Comparison of ENCODE assay signal across 8 mouse cellular contexts in genomic region chr8:46551615-46552440, GRCm38 (mm10). TPM values are rescaled to one million over a fixed set of nuclear protein-coding genes. Genes with fewer than 3 reads are reported as not detected.
DNase-seq lines count a peak whose midpoint lies in the region; ATAC-seq and TF ChIP-seq lines count a peak whose summit lies in the region.

Cenpu (plus strand) TSS chr8:46552028.

- H3K36me3 ChIP-seq in G1E (replicated peaks), result peaks cover 36% of the 10 kb centered on the region
- no peaks in the 10 kb centered on the region for H3K36me3 ChIP-seq in forebrain, embryonic 16.5 days (ENCODE audit: control insufficient read depth, insufficient read depth)
- H3K36me3 ChIP-seq in lung, embryonic 14.5 days (ENCODE audit: insufficient read depth), result peaks cover 13% of the 10 kb centered on the region
- no peaks in the 10 kb centered on the region for H3K36me3 ChIP-seq in thymus, adult 2 months (ENCODE audit: control insufficient read depth, insufficient read depth, low read length)

- no peak for TF ChIP-seq CTCF in G1E (IDR thresholded peaks at IDR 0.05; ENCODE audit: low read depth, low read length)
- no peak for TF ChIP-seq CTCF in layer of hippocampus, adult 2 months (conservative IDR thresholded peaks at IDR 0.05)
- no peak for TF ChIP-seq CTCF in lung, embryonic 14.5 days (IDR thresholded peaks at IDR 0.05; ENCODE audit: low read depth)
- TF ChIP-seq CTCF in olfactory bulb, adult 2 months (IDR thresholded peaks at IDR 0.05; ENCODE audit: insufficient read depth, low read depth, low read length), result no peak
- TF ChIP-seq CTCF in thymus, adult 2 months (IDR thresholded peaks at IDR 0.05; ENCODE audit: borderline replicate concordance, control insufficient read depth, extremely low read depth, insufficient read depth, low read length, poor library complexity), result 0 out of 2 replicates have a peak, but pooled peaks have one; percentile 51

- DNase-seq in G1E (ENCODE audit: low spot score), result peak; percentile 93
- DNase-seq in cerebellum, adult 18-20 months, result peak; percentile 99 to 100
- DNase-seq in heart, postnatal 36 days, result peak; percentile 100
- peak; percentile 100 for DNase-seq in layer of hippocampus, adult 2 months (ENCODE audit: low spot score in 2 of 2)
- peak; percentile 100 for DNase-seq in lung, embryonic 14.5 days
- DNase-seq in thymus, adult 2 months, result peak; percentile 99

- no peaks in the 10 kb centered on the region for H3K27me3 ChIP-seq in G1E (ENCODE audit: insufficient read depth, low read length)
- no peaks in the 10 kb centered on the region for H3K27me3 ChIP-seq in forebrain, embryonic 16.5 days (replicated peaks; ENCODE audit: control insufficient read depth, insufficient read depth, low read length)
- H3K27me3 ChIP-seq in lung, embryonic 14.5 days (ENCODE audit: insufficient read depth, low read length), result no peaks in the 10 kb centered on the region
- H3K27me3 ChIP-seq in thymus, adult 2 months (ENCODE audit: control insufficient read depth, insufficient read depth, low read length), result no peaks in the 10 kb centered on the region

- TF ChIP-seq POLR2A in olfactory bulb, adult 2 months (IDR thresholded peaks at IDR 0.05; ENCODE audit: insufficient read depth, low read depth, low read length), result 0 out of 2 replicates have a peak, but pooled peaks have one; percentile 39
- TF ChIP-seq POLR2A in thymus, adult 2 months (IDR thresholded peaks at IDR 0.05; ENCODE audit: control insufficient read depth, extremely low read depth, insufficient read depth, low read length, poor library complexity), result peak; percentile 57

- under 1% methylated on average over 50 of the region's 50 CpGs for WGBS in forebrain, embryonic 16.5 days
- WGBS in lung, embryonic 14.5 days, result under 1% methylated on average over 50 of the region's 50 CpGs
- WGBS in olfactory bulb, adult 2 months, result under 1% methylated on average over 50 of the region's 50 CpGs
- WGBS in thymus, adult 2 months, result under 1% methylated on average over 50 of the region's 50 CpGs

- peak within 1 kb of the TSS; percentile 87 for H3K27ac ChIP-seq in forebrain, embryonic 16.5 days (ENCODE audit: low read length)
- H3K27ac ChIP-seq in layer of hippocampus, adult 2 months, result peak within 1 kb of the TSS; percentile 86
- H3K27ac ChIP-seq in lung, embryonic 14.5 days (ENCODE audit: low read depth), result peak within 1 kb of the TSS; percentile 80
- H3K27ac ChIP-seq in olfactory bulb, adult 2 months (ENCODE audit: insufficient read depth, low read depth, low read length), result peak within 1 kb of the TSS; percentile 89
- no peak within 1 kb of the TSS for H3K27ac ChIP-seq in thymus, adult 2 months (ENCODE audit: control insufficient read depth, insufficient read depth, low read length)

- intact Hi-C loops in heart, postnatal 36 days (cut with DNase I), result loop anchor here (10.0 kb wide), 1 partner anchor 393 kb away; no protein-coding TSS in a partner anchor

- H3K4me3 ChIP-seq in G1E (ENCODE audit: low read depth, low read length), result peak within 1 kb of the TSS; percentile 83
- peak within 1 kb of the TSS; percentile 80 for H3K4me3 ChIP-seq in forebrain, embryonic 16.5 days (replicated peaks; ENCODE audit: low read length)
- peak within 1 kb of the TSS; percentile 66 for H3K4me3 ChIP-seq in layer of hippocampus, adult 2 months
- peak within 1 kb of the TSS; percentile 68 for H3K4me3 ChIP-seq in lung, embryonic 14.5 days (ENCODE audit: low read depth, low read length)
- H3K4me3 ChIP-seq in olfactory bulb, adult 2 months (ENCODE audit: insufficient read depth, low read depth, low read length), result peak within 1 kb of the TSS; percentile 90
- H3K4me3 ChIP-seq in thymus, adult 2 months (ENCODE audit: control insufficient read depth, insufficient read depth, low read length), result peak within 1 kb of the TSS; percentile 65

- peak; percentile 88 for ATAC-seq in G1E (ENCODE audit: extremely low read depth, insufficient number of reproducible peaks, low FRiP score, poor library complexity, severe bottlenecking)
- ATAC-seq in forebrain, embryonic 16.5 days, result peak; percentile 98
- peak; percentile 98 for ATAC-seq in lung, embryonic 14.5 days (ENCODE audit: insufficient read depth)

- peak within 1 kb of the TSS; percentile 74 for H3K4me2 ChIP-seq in forebrain, embryonic 16.5 days (ENCODE audit: low read length)
- peak within 1 kb of the TSS; percentile 83 for H3K4me2 ChIP-seq in lung, embryonic 14.5 days

- peak within 1 kb of the TSS; percentile 68 for H3K9ac ChIP-seq in forebrain, embryonic 16.5 days (replicated peaks; ENCODE audit: low read depth, low read length)
- H3K9ac ChIP-seq in lung, embryonic 14.5 days, result peak within 1 kb of the TSS; percentile 64

- no peaks in the 10 kb centered on the region for H3K9me3 ChIP-seq in G1E (replicated peaks)
- no peaks in the 10 kb centered on the region for H3K9me3 ChIP-seq in forebrain, embryonic 16.5 days (ENCODE audit: control insufficient read depth, low read length)
- no peaks in the 10 kb centered on the region for H3K9me3 ChIP-seq in lung, embryonic 14.5 days (ENCODE audit: low read depth, low read length)

- peaks cover 68% of the 10 kb centered on the region for H3K4me1 ChIP-seq in G1E (ENCODE audit: insufficient read depth, low read depth, low read length)
- peaks cover 9% of the 10 kb centered on the region for H3K4me1 ChIP-seq in forebrain, embryonic 16.5 days (replicated peaks; ENCODE audit: control insufficient read depth, insufficient read depth, low read length)
- peaks cover 4% of the 10 kb centered on the region; the same call in 1 of the 2 replicates for H3K4me1 ChIP-seq in lung, embryonic 14.5 days (ENCODE audit: insufficient read depth)
- H3K4me1 ChIP-seq in olfactory bulb, adult 2 months (ENCODE audit: control insufficient read depth, insufficient read depth, low read length), result no peaks in the 10 kb centered on the region
- 0 out of 2 replicates have a peak, but pooled peaks cover 5% of the 10 kb centered on the region for H3K4me1 ChIP-seq in thymus, adult 2 months (replicated peaks; ENCODE audit: control insufficient read depth, insufficient read depth, low read length)

RNA-seq across cellular contexts. Expression of gene Cenpu, which starts in this region (rescaled TPM):
- total RNA-seq in G1E (2014; fragmentation: Nextera tagmentation) (59.2 and 73.6 TPM in 2 replicates), G1E (2017) (72.1 and 94.1 TPM in 2 replicates)
- polyA plus RNA-seq in G1E (2012), result 16.4 and 18.3 TPM in 2 replicates
- polyA plus RNA-seq in forebrain, embryonic 16.5 days (2015; fragmentation: Nextera tagmentation; extraction: Ambion mirVana), result 8.8 and 15.1 TPM in 2 replicates
- total RNA-seq in heart, postnatal 36 days (2021), result 1 to 10 TPM; 1.1 to 1.8 TPM
- 1 to 10 TPM; 1.2 to 2.3 TPM for total RNA-seq in layer of hippocampus, adult 2 months (2021)
- polyA plus RNA-seq in lung, embryonic 14.5 days (2014; fragmentation: Nextera tagmentation; extraction: Ambion mirVana), result 24.5 and 25.6 TPM in 2 replicates
- polyA plus RNA-seq in olfactory bulb, adult 2 months (2012; ENCODE audit: insufficient read depth, insufficient read length, low replicate concordance, missing spikeins), result not detected in 2 replicates
- 4.6 and 5.1 TPM in 2 replicates for polyA plus RNA-seq in thymus, adult 2 months (2012; rRNA removed)

Comparison
In these comparisons a context has a peak if more than half of its experiments do, and no peak if none do; other contexts are left out.
1. RNA of gene Cenpu (total RNA-seq): 59.2 to 94.1 TPM in G1E; 1.2 to 2.3 TPM in layer of hippocampus, adult 2 months and 1.1 to 1.8 TPM in heart, postnatal 36 days; every median in the first group is over 10 times any median in the second.
2. Peak in every context shown above with its lines, with median percentiles within 50 percentile points of each other: ATAC-seq, DNase-seq and H3K4me3 ChIP-seq.